Mouse (Mus musculus) heart, postnatal 0 days (tissue): ENCODE data around the gene Lasp1. TPM values are rescaled to one million over a fixed set of nuclear protein-coding genes. Genes with fewer than 3 reads are reported as not detected.

Experiments used
- ATAC-seq: fragments of 200-750 bp; cut with Nextera tagmentation; 2 replicates; pipeline ENCODE4 v1.8.0; 2017; ENCODE audit warnings: low read depth, moderate number of reproducible peaks, moderate library complexity; ENCODE audit not compliant: insufficient read depth
- DNase-seq: peaks from one replicate; pipeline ENCODE4 v3.0.0-alpha.2; 2016; ENCODE audit warnings: low spot score
- H3K27ac ChIP-seq: fragments of 300-500 bp; sonication (generic); 2 replicates; pipeline ENCODE4 v1.5.1; 2014; ENCODE audit warnings: low read depth, mild to moderate bottlenecking
- H3K27me3 ChIP-seq: fragments of 300-500 bp; sonication (generic); 2 replicates; pipeline ENCODE4 v1.6.1; 2014; ENCODE audit warnings: low read length, mixed read lengths; ENCODE audit not compliant: control insufficient read depth, insufficient read depth
- H3K36me3 ChIP-seq: fragments of 300-500 bp; sonication (generic); replicated peaks from 2 replicates; pipeline ENCODE4 v1.6.1; 2014; ENCODE audit warnings: low read length, mixed read lengths; ENCODE audit not compliant: control insufficient read depth, insufficient read depth
- H3K4me1 ChIP-seq: fragments of 300-500 bp; sonication (generic); 2 replicates; pipeline ENCODE4 v1.6.1; 2014; ENCODE audit warnings: antibody characterized with exemption; ENCODE audit not compliant: control insufficient read depth, insufficient read depth
- H3K4me2 ChIP-seq: fragments of 300-500 bp; sonication (generic); 2 replicates; pipeline ENCODE4 v1.6.1; 2014; ENCODE audit warnings: low read depth, mild to moderate bottlenecking, low read length, moderate library complexity
- H3K4me3 ChIP-seq: fragments of 300-500 bp; sonication (generic); 2 replicates; pipeline ENCODE4 v1.5.1; 2014; ENCODE audit warnings: low read depth, low read length
- H3K9ac ChIP-seq: fragments of 300-500 bp; sonication (generic); replicated peaks from 2 replicates; pipeline ENCODE4 v1.6.1; 2014; ENCODE audit warnings: low read depth, low read length, mixed read lengths
- H3K9me3 ChIP-seq: fragments of 300-500 bp; sonication (generic); replicated peaks from 2 replicates; pipeline ENCODE4 v1.6.1; 2016; ENCODE audit warnings: low read length; ENCODE audit not compliant: control insufficient read depth
- CTCF ChIP-seq: IDR thresholded peaks from 2 replicates; pipeline ENCODE4 v1.5.1; 2016; ENCODE audit warnings: antibody characterized with exemption, control low read depth, low read depth
- EP300 ChIP-seq: IDR thresholded peaks from 2 replicates; pipeline ENCODE4 v1.6.1; 2016; ENCODE audit warnings: antibody characterized with exemption, low read depth
- WGBS: fragments of 180-500 bp; shearing (Covaris S2); extraction: QIAGEN DNeasy Blood & Tissue Kit; methylation state at CpG from one replicate; pipeline ENCODE4 v1.1.7; 2014; 5-methylcytosine and 5-hydroxymethylcytosine counted together
- polyA plus RNA-seq: library from polyadenylated mRNA; unstranded; fragments of >200 nt; fragmentation: Nextera tagmentation; extraction: Ambion mirVana; gene quantifications from 2 replicates; pipeline ENCODE4 v1.2.1, GENCODE M21; 2015
- total RNA-seq: library from RNA; depleted of rRNA; stranded (reverse); fragments of >200 nt; gene quantifications from 2 replicates; pipeline ENCODE4 v1.2.3, GENCODE M21; 2014; ENCODE audit warnings: low replicate concordance

The Lasp1 gene
- total and polyA plus RNA-seq, 2 experiments from 2014 or later, result 27.8 to 45.7 TPM

DNA sequence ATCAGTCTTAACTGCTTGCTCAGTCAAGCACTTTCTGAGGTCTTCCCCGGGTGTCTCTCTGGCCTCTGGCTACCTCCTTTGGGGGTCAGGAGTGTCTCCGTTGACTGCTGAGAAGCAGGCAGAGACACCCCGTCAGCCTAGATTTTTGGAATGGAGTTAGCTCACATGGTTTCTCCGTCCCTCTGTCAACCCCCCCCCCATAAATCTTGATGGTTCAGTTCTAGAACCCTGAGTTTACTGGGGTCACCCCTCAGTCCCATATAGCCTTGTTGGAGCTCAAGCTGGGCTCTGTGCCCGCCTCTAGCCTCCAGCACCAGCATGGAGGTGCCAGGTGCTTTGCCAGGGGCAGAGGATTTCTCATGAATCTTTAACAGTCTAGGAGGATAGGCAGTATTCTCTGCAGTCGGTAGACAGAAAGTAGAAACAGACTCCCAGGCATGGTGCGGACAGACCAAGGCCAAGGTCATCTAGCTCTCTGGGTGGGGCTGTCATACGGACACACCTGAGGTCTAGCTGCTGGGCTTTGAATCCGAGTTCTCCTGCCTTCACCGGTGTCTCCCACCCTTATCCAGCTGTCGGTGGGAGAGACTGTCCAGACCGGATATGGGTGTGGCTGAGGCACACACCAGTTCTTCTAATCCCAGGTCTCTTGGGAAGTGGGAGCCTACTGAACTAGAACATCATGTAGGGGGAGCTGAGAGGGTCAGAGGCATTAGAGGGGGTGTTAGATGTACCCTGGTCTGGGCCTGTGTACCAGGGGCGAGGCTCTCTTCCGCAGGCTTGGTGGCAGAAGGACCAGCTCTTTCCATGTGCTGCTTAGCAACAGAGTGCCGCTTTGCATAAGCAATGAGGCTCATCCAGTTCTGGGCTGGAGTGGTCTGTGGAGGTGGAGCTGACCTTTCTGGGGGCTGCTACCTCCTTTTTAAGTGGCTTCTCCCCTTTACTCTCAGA lies 7.1 kb downstream of the Lasp1 start:
- Histone ChIP-seq H3K4me2 (peak overlapping the region; percentile 43), H3K36me3 (peaks cover 11% of the 10 kb centered on the region), H3K27ac (peak overlapping the region; percentile 47), H3K4me1 (peaks cover 80% of the 10 kb centered on the region), H3K4me3 (no peak overlapping the region), H3K27me3 (no peaks in the 10 kb centered on the region), H3K9me3 (no peaks in the 10 kb centered on the region), H3K9ac (no peak overlapping the region)
- no peak for ATAC-seq
- 28% methylated on average over 15 of the region's 15 CpGs for WGBS
- TF ChIP-seq CTCF, result no peak
- no peak for TF ChIP-seq EP300
- DNase-seq, result no peak

DNA sequence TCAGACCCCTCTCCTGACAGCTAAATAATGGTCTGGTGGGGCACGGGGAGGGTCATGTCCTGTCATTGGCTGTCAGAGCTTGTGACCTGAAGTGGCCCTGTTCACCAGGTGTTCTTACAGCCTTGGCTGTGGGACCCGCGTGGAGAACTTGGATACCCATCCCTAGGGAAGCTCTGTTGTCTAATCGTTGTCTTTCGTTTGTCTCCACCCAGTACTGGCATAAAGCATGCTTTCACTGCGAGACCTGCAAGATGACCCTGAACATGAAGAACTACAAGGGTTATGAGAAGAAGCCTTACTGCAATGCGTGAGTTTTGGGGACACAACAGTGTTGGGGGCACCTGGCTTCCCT lies 7.8 kb downstream of the Lasp1 start:
- H3K27ac ChIP-seq, result peak overlapping the region; percentile 47
- TF ChIP-seq EP300 (no peak), CTCF (no peak)
- H3K27me3 ChIP-seq, result no peaks in the 10 kb centered on the region
- H3K4me3 ChIP-seq, result no peak overlapping the region
- peaks cover 11% of the 10 kb centered on the region for H3K36me3 ChIP-seq
- H3K9me3 ChIP-seq, result no peaks in the 10 kb centered on the region
- 70% methylated on average over 7 of the region's 7 CpGs for WGBS
- peak overlapping the region; percentile 43; the same call in 1 of the 2 replicates for H3K4me2 ChIP-seq
- H3K9ac ChIP-seq, result no peak overlapping the region
- DNase-seq (no peak), ATAC-seq (no peak)
- H3K4me1 ChIP-seq, result peaks cover 78% of the 10 kb centered on the region

DNA sequence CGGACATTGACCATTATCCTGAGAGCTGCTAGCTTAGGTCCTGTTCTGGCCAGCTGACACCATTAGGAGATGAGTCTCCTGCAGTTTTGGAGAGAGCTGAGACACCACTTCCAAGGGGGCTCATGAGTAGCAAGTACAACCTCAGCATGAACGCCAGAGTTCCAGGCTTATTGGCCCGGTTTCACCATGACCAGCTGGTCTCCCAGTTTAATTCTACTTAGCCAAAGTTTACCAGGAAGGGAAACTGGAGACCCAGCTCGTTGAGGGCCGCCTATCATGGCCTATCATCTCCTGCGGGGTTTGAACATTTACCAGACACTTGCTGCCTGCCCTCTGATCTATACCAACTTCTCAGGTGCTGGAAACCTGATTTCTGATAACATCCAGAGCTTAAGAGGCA lies 8.8 kb downstream of the Lasp1 start:
- Histone ChIP-seq H3K9me3 (no peaks in the 10 kb centered on the region), H3K4me2 (no peak overlapping the region), H3K4me1 (peaks cover 77% of the 10 kb centered on the region), H3K27ac (peak overlapping the region; percentile 58), H3K36me3 (peaks cover 14% of the 10 kb centered on the region), H3K9ac (no peak overlapping the region), H3K27me3 (no peaks in the 10 kb centered on the region), H3K4me3 (no peak overlapping the region)
- WGBS, result 36% methylated on average over 6 of the region's 6 CpGs
- no peak for ATAC-seq
- no peak for TF ChIP-seq CTCF
- no peak for TF ChIP-seq EP300
- DNase-seq, result no peak

DNA sequence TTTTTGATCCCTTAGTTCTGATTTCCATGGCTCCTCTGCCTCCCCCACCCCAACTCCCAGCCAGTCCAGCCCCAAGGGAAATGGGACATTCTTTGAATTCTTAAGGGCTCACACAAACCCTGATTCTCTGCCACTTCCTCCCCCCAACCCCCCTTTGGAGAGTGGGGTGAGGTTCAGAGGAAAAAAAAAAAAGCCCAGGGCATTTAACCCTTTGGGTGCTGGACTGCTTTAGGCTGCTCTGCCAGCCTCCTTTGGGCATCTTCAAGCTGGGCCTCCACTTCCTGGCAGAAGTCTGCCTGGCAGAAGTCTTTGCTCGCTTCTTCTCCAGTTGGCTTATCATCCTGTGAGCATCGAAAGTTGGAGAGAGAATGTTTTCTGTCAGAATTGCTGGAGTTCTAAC lies 9.3 kb downstream of the Lasp1 start:
- ATAC-seq (no peak), DNase-seq (no peak)
- Histone ChIP-seq H3K9ac (no peak overlapping the region), H3K4me3 (no peak overlapping the region), H3K9me3 (no peaks in the 10 kb centered on the region), H3K27ac (peak overlapping the region; percentile 58), H3K27me3 (no peaks in the 10 kb centered on the region), H3K4me2 (no peak overlapping the region), H3K4me1 (peaks cover 80% of the 10 kb centered on the region), H3K36me3 (peaks cover 18% of the 10 kb centered on the region)
- TF ChIP-seq CTCF, result no peak
- WGBS, result 40% methylated on average over 2 of the region's 2 CpGs

DNA sequence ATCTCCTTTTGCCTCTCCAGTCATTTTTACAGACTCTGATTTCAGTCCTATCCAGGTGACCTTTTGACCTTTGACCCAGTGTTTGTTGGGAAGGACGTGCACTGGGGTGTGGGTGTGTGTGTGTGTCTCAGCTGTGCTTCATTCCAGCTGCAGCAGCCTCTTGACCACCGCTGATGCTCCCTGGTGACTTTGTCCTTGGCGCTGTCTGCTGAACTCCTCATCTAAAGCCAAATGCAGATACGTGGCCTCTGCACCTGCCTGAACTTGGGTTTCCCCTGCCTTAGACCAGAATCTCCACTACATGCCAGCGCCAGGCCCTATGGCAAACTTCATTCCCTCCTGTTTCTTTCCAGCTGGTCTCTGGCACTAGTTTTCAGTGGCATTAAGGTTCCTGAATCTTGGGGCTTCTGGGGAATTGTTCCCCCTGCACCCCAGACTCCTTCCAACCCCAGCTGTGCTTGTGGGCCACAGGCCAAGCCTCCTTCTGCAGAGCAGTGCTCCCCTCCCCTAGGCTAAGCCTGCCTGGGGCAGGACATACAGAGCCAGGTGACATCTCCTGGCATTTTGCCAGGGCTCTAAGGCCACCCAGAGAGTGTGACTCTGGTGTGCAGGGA lies 9.9 kb downstream of the Lasp1 start:
- peak overlapping the region; percentile 58 for H3K27ac ChIP-seq
- WGBS, result 29% methylated on average over 5 of the region's 5 CpGs
- H3K4me1 ChIP-seq, result peaks cover 80% of the 10 kb centered on the region
- no peaks in the 10 kb centered on the region for H3K27me3 ChIP-seq
- H3K4me2 ChIP-seq, result no peak overlapping the region
- no peaks in the 10 kb centered on the region for H3K9me3 ChIP-seq
- no peak overlapping the region for H3K4me3 ChIP-seq
- DNase-seq (no peak), ATAC-seq (peak; percentile 21; the same call in 1 of the 2 replicates)
- peaks cover 22% of the 10 kb centered on the region for H3K36me3 ChIP-seq
- TF ChIP-seq EP300 (no peak), CTCF (no peak)
- H3K9ac ChIP-seq, result 0 out of 2 replicates have a peak overlapping the region, but pooled peaks have one; percentile 16
